Mouse (Mus musculus) E14TG2a.4 (cell line): Measurements from ENCODE around the gene Srpk1.

ENCODE experiments used
- H3K27me3 ChIP-seq: 2 replicates; pipeline ENCODE4 v1.6.1; 2014; ENCODE audit warnings: low read length, control low read depth; ENCODE audit not compliant: insufficient read depth
- H3K36me3 ChIP-seq: 2 replicates; pipeline ENCODE4 v1.6.1; 2014; ENCODE audit warnings: low read length, control low read depth; ENCODE audit not compliant: insufficient read depth
- H3K4me1 ChIP-seq: replicated peaks from 2 replicates; pipeline ENCODE4 v1.6.1; 2014; ENCODE audit warnings: low read depth, low read length, control low read depth
- H3K4me3 ChIP-seq: replicated peaks from 2 replicates; pipeline ENCODE4 v1.5.1; 2014; ENCODE audit warnings: mild to moderate bottlenecking, low read length
- H3K9me3 ChIP-seq: 2 replicates; pipeline ENCODE4 v1.6.1; 2014; ENCODE audit warnings: low read length, control low read depth
- CTCF ChIP-seq: conservative IDR thresholded peaks from 2 replicates; pipeline ENCODE4 v1.5.1; 2014; ENCODE audit warnings: low read length
- NANOG ChIP-seq: IDR thresholded peaks from 2 replicates; pipeline ENCODE4 v1.6.1; 2014; ENCODE audit warnings: borderline replicate concordance, low read length, mixed read lengths
- POU5F1 ChIP-seq: IDR thresholded peaks from 2 replicates; pipeline ENCODE4 v1.6.1; 2014; ENCODE audit warnings: low read length, borderline replicate concordance

The Srpk1 gene

DNA sequence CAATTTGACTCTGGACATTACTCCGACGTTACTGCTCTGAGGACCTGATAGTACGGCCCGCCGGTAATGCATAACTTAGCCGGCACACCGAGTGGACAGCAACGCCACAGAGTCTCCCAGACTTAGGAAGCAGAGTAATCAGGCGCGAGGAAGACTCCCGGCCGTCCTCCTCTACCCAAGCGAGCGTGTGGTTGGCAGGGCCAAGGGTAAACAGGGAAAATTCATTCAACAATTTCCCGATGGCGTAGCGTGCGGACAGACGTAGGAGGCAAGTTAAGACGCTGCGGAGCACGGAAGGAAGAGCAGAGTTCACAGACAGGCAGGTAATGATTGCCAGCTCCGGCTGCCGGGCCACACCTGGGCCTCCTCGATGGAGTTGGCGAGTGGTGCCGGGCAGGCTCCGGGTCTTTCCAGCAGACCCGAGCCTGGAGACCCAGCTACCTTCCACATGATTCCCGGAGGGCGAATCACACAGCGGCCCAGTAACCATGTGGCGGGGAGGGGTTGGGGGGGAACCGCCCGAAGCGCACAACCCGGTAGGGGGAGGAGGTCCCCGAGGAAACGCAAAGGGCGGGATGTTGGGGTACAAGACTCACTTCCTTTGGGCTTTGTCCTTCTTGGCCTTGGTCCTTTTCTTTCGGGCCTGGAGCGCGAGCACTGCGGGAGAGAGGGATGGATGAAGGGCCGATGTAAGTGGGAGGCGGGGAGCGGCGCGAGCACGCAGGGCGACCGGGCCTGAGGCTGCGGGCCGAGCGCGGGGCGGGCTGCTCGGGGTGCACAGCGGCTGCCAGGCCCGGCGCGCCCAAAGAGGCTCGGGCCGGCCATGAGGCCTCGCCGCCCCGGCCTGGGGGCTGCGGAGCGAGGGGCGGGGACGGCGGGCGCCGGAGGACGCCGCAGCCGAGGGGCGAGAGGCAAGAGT lies 869 bp downstream of the Srpk1 start:
- Histone ChIP-seq H3K9me3 (no peaks in the 10 kb centered on the region), H3K27me3 (no peaks in the 10 kb centered on the region), H3K36me3 (peaks cover 48% of the 10 kb centered on the region), H3K4me3 (peak overlapping the region; percentile 91), H3K4me1 (peaks cover 71% of the 10 kb centered on the region)
- TF ChIP-seq POU5F1, result no peak
- no peak for TF ChIP-seq CTCF
- TF ChIP-seq NANOG, result no peak

DNA sequence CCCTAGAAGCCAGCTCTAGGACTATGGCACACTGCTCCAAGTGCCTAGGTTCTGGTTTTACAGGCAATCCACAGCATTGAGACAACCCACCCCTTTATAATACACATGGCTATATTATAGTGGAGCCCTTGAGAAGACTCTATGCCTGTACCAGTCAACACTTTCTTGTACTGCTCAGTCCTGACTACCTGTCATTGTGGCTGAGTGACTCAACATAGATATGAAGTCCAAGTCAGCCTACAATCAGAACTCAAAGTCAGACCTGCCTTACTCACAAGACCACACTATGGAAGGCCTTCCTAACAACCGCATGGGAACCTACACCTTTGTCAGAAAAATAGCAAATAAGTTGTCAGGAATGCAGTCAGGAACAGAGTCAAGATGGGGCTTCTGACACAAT lies 3.7 kb downstream of the Srpk1 start:
- Histone ChIP-seq H3K27me3 (no peaks in the 10 kb centered on the region), H3K4me3 (no peak overlapping the region), H3K36me3 (peaks cover 73% of the 10 kb centered on the region), H3K9me3 (no peaks in the 10 kb centered on the region), H3K4me1 (peaks cover 76% of the 10 kb centered on the region)
- TF ChIP-seq NANOG, result no peak
- TF ChIP-seq CTCF, result no peak
- TF ChIP-seq POU5F1, result no peak

DNA sequence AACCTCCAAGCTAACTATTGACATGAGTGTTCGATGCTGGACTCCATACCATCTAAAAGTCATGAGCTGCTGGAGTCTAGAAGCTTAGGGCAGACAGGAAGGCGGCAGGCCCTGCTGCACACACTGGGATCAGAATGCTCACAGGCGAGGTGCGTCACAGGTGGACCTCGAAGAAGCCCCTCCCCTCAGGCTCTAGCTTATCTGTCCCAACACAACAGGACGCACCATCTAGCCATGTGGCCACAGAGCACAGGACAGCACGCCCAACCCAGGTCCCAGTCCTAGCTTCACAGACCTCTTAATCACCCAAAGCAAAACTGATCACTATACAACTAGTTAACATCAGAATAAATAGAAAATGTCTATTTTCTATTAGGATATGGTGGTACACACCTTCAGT lies 4.4 kb downstream of the Srpk1 start:
- Histone ChIP-seq H3K27me3 (no peaks in the 10 kb centered on the region), H3K36me3 (peaks cover 79% of the 10 kb centered on the region), H3K4me1 (peaks cover 82% of the 10 kb centered on the region), H3K4me3 (no peak overlapping the region), H3K9me3 (no peaks in the 10 kb centered on the region)
- TF ChIP-seq POU5F1, result no peak
- TF ChIP-seq CTCF, result no peak
- no peak for TF ChIP-seq NANOG

DNA sequence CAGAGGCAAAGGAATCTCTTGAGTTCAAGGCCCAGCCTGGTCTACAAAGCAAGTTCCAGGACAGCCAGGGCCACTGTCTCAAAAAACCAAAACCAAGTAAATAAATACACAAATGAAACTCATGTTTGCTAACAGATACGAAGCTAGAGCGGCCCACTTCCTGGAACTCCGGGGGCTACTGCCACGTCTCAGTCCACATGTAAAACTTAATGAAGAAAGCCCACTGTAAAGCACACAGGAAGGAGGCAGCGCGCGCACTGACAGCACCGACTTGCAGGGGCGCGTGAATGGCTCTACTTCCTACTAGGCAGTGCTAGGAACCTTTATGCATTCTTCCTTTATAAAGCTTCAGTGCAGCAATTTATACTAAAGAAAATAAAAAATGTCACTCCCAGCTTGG lies 4.9 kb downstream of the Srpk1 start:
- peaks cover 84% of the 10 kb centered on the region for H3K4me1 ChIP-seq
- TF ChIP-seq POU5F1 (no peak), NANOG (no peak), CTCF (no peak)
- no peaks in the 10 kb centered on the region for H3K27me3 ChIP-seq
- H3K4me3 ChIP-seq, result no peak overlapping the region
- no peaks in the 10 kb centered on the region for H3K9me3 ChIP-seq
- peaks cover 82% of the 10 kb centered on the region for H3K36me3 ChIP-seq

DNA sequence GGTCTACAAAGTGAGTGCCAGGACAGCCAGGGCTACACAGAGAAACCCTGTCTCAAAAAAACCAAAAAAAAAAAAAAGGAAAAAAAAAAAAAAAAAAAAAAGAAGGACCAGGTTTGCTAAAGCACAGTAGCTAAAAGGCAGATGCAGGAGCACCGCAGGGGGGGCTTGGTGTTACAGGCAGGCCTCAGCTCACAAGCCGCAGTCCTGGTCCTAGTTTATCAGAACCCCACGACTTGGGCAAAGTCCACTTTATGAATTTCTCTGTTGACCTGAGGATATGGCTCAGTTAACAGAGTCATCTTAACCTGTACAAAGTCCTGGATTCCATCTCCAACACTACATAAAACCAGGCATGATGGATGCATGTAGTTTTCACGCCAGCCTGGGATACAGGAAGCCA lies 7.2 kb downstream of the Srpk1 start:
- TF ChIP-seq POU5F1 (no peak), CTCF (no peak), NANOG (no peak)
- no peaks in the 10 kb centered on the region for H3K27me3 ChIP-seq
- H3K36me3 ChIP-seq, result peaks cover 74% of the 10 kb centered on the region
- no peaks in the 10 kb centered on the region for H3K9me3 ChIP-seq
- peaks cover 83% of the 10 kb centered on the region for H3K4me1 ChIP-seq
- no peak overlapping the region for H3K4me3 ChIP-seq

DNA sequence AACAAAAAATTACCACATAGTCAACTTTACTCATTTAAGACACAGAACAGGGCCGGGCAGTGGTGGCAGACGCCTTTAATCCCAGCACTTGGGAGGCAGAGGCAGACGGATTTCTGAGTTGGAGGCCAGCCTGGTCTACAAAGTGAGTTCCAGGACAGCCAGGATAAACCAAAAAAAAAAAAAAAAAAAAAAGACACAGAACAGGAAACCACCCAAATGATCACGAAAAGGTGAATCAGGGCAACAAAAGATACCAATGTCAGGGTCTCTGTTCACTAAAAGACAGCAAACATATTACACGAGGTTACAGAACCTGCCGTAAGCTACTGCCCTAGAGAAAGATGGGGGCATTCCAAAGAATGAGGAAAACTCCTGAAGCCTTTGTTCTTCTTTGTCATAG lies 9.4 kb downstream of the Srpk1 start:
- peaks cover 61% of the 10 kb centered on the region for H3K4me1 ChIP-seq
- no peaks in the 10 kb centered on the region for H3K9me3 ChIP-seq
- no peaks in the 10 kb centered on the region for H3K27me3 ChIP-seq
- TF ChIP-seq CTCF (no peak), POU5F1 (no peak), NANOG (no peak)
- peaks cover 65% of the 10 kb centered on the region for H3K36me3 ChIP-seq
- H3K4me3 ChIP-seq, result no peak overlapping the region

DNA sequence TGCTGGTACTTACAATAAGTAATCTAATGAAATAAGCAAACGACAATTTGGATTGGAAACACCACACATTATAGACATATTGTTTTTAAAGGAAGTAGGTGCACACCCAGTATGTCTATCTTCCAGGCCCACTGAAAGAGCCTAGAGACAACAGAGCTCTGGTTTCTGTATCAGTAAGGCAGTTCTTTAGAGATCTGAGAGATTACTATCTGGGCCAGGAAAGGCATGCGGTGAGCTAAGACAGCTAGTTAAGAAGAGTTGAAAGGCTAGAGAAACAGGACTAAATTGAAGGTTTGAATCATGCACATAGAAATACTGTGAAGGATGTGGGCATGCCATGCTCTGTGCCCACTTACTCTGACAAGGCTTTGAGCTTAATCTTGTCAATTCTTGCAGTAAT lies 9.9 kb downstream of the Srpk1 start:
- Histone ChIP-seq H3K36me3 (peaks cover 65% of the 10 kb centered on the region), H3K27me3 (no peaks in the 10 kb centered on the region), H3K4me3 (no peak overlapping the region), H3K4me1 (peaks cover 56% of the 10 kb centered on the region), H3K9me3 (no peaks in the 10 kb centered on the region)
- TF ChIP-seq CTCF, result no peak
- TF ChIP-seq NANOG, result no peak
- no peak for TF ChIP-seq POU5F1

DNA sequence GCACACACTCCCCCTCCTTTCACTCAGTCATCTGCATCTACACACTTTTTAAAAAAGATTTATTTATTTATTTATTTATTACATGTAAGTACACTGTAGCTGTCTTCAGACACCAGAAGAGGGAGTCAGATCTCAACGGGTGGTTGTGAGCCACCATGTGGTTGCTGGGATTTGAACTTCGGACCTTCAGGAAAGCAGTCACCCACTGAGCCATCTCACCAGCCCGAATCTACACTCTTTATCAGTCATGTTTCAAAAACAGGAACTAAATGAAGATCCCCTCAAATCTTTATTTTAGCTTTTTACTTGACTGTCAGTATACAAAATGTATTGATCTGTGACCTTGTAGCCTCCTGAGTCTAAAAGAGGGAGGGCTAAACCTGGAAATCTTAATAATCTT lies 13.0 kb downstream of the Srpk1 start:
- Histone ChIP-seq H3K4me1 (peaks cover 38% of the 10 kb centered on the region), H3K27me3 (no peaks in the 10 kb centered on the region), H3K36me3 (peaks cover 69% of the 10 kb centered on the region), H3K4me3 (no peak overlapping the region), H3K9me3 (no peaks in the 10 kb centered on the region)
- TF ChIP-seq NANOG (no peak), POU5F1 (no peak), CTCF (no peak)
